Mouse (Mus musculus): ENCODE measurements around the gene Ell3. TPM values are rescaled to one million over a fixed set of nuclear protein-coding genes. Genes with fewer than 3 reads are reported as not detected.
"Not testable (repeated sequence)": the region's sequence is repeated elsewhere in the genome, so short reads cannot be mapped to it uniquely, and the experiment has no call there.

Gene Ell3
- 3.2 and 6.0 TPM in 2 replicates for total RNA-seq (2014; rRNA removed)
- polyA plus RNA-seq (2012; rRNA removed): 1.9 and 2.2 TPM in 2 replicates

DNA sequence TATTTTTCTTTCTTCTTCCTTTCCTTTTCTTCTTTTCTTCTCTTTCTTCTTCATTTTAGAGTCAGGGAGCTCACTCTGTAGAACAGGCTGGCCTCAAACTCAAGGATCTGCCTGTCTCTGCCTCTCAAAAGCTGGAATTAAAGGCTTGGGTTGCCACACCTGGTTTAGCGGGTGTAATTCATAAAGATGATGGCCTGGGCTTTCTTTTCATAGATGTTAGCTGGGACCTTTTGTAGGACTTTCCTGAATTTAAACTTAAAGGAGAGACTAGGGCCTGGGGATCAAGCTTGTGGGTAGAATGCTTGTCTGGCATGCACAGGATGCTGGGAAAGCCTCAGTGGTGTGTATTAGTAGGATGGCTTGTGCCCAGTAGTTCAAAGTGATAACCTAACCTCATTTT is at the start of gene Ell3:
Ell3 (minus strand) TSS at position 101 of the 400 bp plus-strand sequence.
- WGBS: 100% methylated on average over 1 of the region's 1 CpGs
- Histone ChIP-seq H3K36me3 (ENCODE audit: control insufficient read depth, insufficient read depth, low read length) (peaks cover 2% of the 10 kb centered on the region; the same call in 1 of the 2 replicates), H3K4me1 (ENCODE audit: control insufficient read depth, insufficient read depth, low read length) (peaks cover 12% of the 10 kb centered on the region), H3K27ac (replicated peaks; ENCODE audit: insufficient read depth, low read depth, low read length) (no peak within 1 kb of the TSS), H3K27me3 (ENCODE audit: control insufficient read depth, insufficient read depth, low read length) (no peaks in the 10 kb centered on the region), H3K9ac (ENCODE audit: low read depth, low read length) (no peak within 1 kb of the TSS), H3K79me2 (ENCODE audit: control insufficient read depth, insufficient read depth, low read length) (no peaks in the 10 kb centered on the region), H3K4me3 (ENCODE audit: insufficient read depth, low read depth, low read length) (no peak within 1 kb of the TSS)
- DNase-seq (ENCODE audit: extremely low read depth, low read depth, low spot score): no peak
- TF ChIP-seq CTCF (IDR thresholded peaks at IDR 0.05; ENCODE audit: low read depth, low read length): no peak
- TF ChIP-seq POLR2A (IDR thresholded peaks at IDR 0.05; ENCODE audit: extremely low read depth, insufficient read depth, low read length): no peak

DNA sequence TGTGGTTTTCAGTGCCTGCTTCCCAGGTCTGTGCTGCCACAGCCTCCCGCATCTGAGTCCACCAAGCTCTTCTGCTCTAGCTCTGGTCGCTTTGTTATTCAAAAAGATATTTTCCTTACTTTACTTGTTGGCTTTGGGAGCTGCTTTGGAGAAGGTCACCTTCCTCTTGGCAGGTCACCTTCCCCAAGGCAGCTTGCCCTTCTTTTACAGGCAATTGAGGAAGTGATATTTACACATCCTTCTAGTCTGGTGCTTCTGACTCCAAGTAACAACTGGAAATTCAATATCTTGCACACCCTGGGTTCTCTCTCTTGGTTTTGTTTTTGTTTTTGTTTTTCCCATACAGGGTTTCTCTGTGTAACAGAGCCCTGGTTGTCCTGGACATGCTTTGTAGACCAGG is 40.3 kb upstream of the Ell3 start:
- H3K79me2 ChIP-seq (ENCODE audit: control insufficient read depth, insufficient read depth, low read length); H3K36me3 ChIP-seq (ENCODE audit: control insufficient read depth, insufficient read depth, low read length); DNase-seq (ENCODE audit: extremely low read depth, low read depth, low spot score); H3K27me3 ChIP-seq (ENCODE audit: control insufficient read depth, insufficient read depth, low read length); H3K27ac ChIP-seq (replicated peaks; ENCODE audit: insufficient read depth, low read depth, low read length); H3K9ac ChIP-seq (ENCODE audit: low read depth, low read length); H3K4me3 ChIP-seq (ENCODE audit: insufficient read depth, low read depth, low read length); H3K4me1 ChIP-seq (ENCODE audit: control insufficient read depth, insufficient read depth, low read length): not testable (repeated sequence)
- 82% methylated on average over 2 of the region's 2 CpGs for WGBS

DNA sequence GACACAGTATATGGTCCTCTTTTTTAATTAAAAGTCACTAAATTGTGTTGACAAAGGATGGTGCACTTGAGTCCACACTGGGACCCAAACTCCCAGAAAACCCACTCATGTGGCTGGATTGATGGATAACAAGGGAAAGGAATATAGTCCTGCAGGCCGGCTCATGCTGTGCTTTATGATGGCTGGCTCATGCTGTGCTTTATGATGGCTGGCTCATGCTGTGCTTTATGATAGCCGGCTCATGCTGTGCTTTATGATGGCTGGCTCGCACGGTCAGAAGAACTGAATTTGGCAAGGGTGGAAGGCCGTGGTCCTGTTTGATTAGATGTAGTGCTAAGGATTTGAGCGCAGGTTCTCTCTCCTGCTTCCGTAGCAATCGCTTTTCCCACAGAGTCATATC is 39.5 kb upstream of the Ell3 start:
- Histone ChIP-seq H3K4me1 (ENCODE audit: control insufficient read depth, insufficient read depth, low read length) (no peaks in the 10 kb centered on the region), H3K27me3 (ENCODE audit: control insufficient read depth, insufficient read depth, low read length) (no peaks in the 10 kb centered on the region), H3K9ac (ENCODE audit: low read depth, low read length) (no peak overlapping the region), H3K4me3 (ENCODE audit: insufficient read depth, low read depth, low read length) (no peak overlapping the region), H3K79me2 (ENCODE audit: control insufficient read depth, insufficient read depth, low read length) (no peaks in the 10 kb centered on the region), H3K27ac (replicated peaks; ENCODE audit: insufficient read depth, low read depth, low read length) (no peak overlapping the region), H3K36me3 (ENCODE audit: control insufficient read depth, insufficient read depth, low read length) (no peaks in the 10 kb centered on the region)
- 82% methylated on average over 8 of the region's 8 CpGs for WGBS
- TF ChIP-seq POLR2A (IDR thresholded peaks at IDR 0.05; ENCODE audit: extremely low read depth, insufficient read depth, low read length) (no peak), CTCF (IDR thresholded peaks at IDR 0.05; ENCODE audit: low read depth, low read length) (no peak)
- no peak for DNase-seq (ENCODE audit: extremely low read depth, low read depth, low spot score)

DNA sequence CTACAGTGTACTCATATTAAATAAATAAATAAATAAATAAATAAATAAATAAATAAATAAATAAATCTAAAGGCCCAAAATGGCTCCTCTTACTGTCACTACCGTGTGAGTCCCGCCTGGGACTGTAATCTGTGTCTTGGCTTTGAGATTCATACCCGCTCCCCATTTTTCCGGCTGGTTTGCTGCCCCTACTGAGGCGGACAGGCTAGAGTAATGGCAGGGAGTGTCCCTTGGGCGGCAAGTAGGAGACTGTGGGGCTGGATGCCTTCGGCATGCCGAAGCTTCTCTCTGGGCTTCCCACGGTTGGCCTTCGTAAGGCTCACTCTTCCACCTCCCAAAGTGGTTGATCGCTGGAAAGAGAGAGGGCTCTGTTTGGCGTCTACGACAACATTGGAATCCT is 36.8 kb upstream of the Ell3 start:
- not testable (repeated sequence) for H3K4me3 ChIP-seq (ENCODE audit: insufficient read depth, low read depth, low read length); H3K27me3 ChIP-seq (ENCODE audit: control insufficient read depth, insufficient read depth, low read length); H3K79me2 ChIP-seq (ENCODE audit: control insufficient read depth, insufficient read depth, low read length); H3K4me1 ChIP-seq (ENCODE audit: control insufficient read depth, insufficient read depth, low read length); H3K36me3 ChIP-seq (ENCODE audit: control insufficient read depth, insufficient read depth, low read length); H3K9ac ChIP-seq (ENCODE audit: low read depth, low read length); DNase-seq (ENCODE audit: extremely low read depth, low read depth, low spot score); H3K27ac ChIP-seq (replicated peaks; ENCODE audit: insufficient read depth, low read depth, low read length)
- 82% methylated on average over 13 of the region's 13 CpGs for WGBS

DNA sequence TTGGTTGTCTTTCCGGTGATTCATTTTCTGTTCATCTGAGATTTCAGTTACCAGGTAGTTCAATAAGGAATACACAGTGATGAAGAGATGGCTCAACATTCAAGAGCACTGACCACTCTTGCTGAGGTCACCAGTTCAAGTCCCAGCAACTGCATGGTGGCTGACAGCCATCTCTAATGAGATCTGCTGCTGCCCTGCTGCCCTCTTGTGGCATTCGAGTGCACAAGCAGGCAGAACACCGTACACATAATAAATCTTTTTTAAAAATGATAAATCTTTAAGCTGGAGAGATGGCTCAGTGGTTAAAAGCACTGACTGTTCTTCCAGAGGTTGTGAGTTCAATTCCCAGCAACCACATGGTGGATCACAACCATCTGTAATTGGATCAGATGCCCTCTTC is 36.4 kb upstream of the Ell3 start:
- H3K27ac ChIP-seq (replicated peaks; ENCODE audit: insufficient read depth, low read depth, low read length): no peak overlapping the region
- H3K9ac ChIP-seq (ENCODE audit: low read depth, low read length): no peak overlapping the region
- TF ChIP-seq CTCF (IDR thresholded peaks at IDR 0.05; ENCODE audit: low read depth, low read length) (peak; percentile 90), POLR2A (IDR thresholded peaks at IDR 0.05; ENCODE audit: extremely low read depth, insufficient read depth, low read length) (no peak)
- no peaks in the 10 kb centered on the region for H3K79me2 ChIP-seq (ENCODE audit: control insufficient read depth, insufficient read depth, low read length)
- H3K36me3 ChIP-seq (ENCODE audit: control insufficient read depth, insufficient read depth, low read length): no peaks in the 10 kb centered on the region
- DNase-seq (ENCODE audit: extremely low read depth, low read depth, low spot score): peak; percentile 45
- no peak overlapping the region for H3K4me3 ChIP-seq (ENCODE audit: insufficient read depth, low read depth, low read length)
- no peaks in the 10 kb centered on the region for H3K4me1 ChIP-seq (ENCODE audit: control insufficient read depth, insufficient read depth, low read length)
- WGBS: 54% methylated on average over 3 of the region's 3 CpGs
- no peaks in the 10 kb centered on the region for H3K27me3 ChIP-seq (ENCODE audit: control insufficient read depth, insufficient read depth, low read length)

DNA sequence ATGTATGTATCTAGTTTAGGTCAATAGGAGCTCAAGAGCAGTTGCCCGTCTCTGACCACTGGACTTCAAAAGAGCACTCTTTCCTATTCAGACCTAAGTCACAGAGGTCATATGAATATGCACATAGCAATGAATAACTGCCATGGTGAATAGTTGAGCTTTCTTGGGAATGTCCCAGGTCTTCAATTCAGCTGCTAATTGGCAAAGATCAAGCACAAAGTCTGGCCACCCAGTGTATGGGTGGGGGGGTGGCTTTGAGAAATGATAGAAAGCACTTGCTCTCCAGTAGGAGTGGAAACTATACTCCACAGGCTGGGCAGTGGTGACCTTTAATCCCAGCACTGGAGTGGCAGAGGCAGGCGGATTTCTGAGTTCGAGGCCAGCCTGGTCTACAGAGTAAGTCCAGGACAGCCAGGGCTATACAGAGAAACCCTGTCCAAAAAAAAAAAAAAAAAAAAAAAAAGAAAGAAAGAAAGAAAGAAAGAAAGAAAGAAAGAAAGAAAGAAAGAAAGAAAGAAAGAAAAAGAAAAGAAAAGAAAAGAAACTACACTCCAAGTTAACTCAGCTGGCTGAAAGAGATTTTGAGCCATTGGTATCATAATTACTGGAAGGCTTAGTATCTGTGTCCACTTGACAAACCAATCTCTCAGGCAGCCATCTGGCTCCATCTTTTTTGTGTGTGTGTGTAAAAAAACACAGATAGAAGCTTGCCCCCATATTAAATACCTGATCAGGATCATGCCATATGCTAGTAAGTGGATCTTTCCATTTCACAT is 33.6 kb upstream of the Ell3 start:
- no peak for DNase-seq (ENCODE audit: extremely low read depth, low read depth, low spot score)
- no peak overlapping the region for H3K9ac ChIP-seq (ENCODE audit: low read depth, low read length)
- H3K27me3 ChIP-seq (ENCODE audit: control insufficient read depth, insufficient read depth, low read length): no peaks in the 10 kb centered on the region
- no peaks in the 10 kb centered on the region for H3K79me2 ChIP-seq (ENCODE audit: control insufficient read depth, insufficient read depth, low read length)
- TF ChIP-seq POLR2A (IDR thresholded peaks at IDR 0.05; ENCODE audit: extremely low read depth, insufficient read depth, low read length) (no peak), CTCF (IDR thresholded peaks at IDR 0.05; ENCODE audit: low read depth, low read length) (no peak)
- no peak overlapping the region for H3K27ac ChIP-seq (replicated peaks; ENCODE audit: insufficient read depth, low read depth, low read length)
- no peak overlapping the region for H3K4me3 ChIP-seq (ENCODE audit: insufficient read depth, low read depth, low read length)
- H3K4me1 ChIP-seq (ENCODE audit: control insufficient read depth, insufficient read depth, low read length): no peaks in the 10 kb centered on the region; the same call in 1 of the 2 replicates
- WGBS: 90% methylated on average over 3 of the region's 3 CpGs
- H3K36me3 ChIP-seq (ENCODE audit: control insufficient read depth, insufficient read depth, low read length): no peaks in the 10 kb centered on the region

DNA sequence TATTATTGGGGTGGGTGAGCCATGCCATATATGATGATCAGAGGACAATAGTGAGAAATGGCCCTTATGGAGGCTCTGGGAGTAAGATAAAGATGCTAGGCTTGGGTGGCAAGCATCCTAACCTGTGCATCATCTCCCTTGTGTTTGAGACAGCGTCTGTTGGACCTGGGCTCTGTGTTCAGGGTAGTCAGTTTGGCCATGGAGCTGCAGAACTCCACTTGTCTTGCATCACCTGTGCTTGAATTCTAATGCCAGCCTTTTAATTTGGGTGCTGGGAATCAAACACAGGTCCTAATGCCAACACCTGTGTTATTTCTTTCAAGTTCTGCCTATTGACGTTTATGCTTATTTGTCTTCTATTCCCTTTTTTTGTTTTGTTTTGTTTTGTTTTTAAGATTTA is 31.2 kb upstream of the Ell3 start:
- not testable (repeated sequence) for H3K36me3 ChIP-seq (ENCODE audit: control insufficient read depth, insufficient read depth, low read length); H3K4me3 ChIP-seq (ENCODE audit: insufficient read depth, low read depth, low read length); H3K27me3 ChIP-seq (ENCODE audit: control insufficient read depth, insufficient read depth, low read length); H3K79me2 ChIP-seq (ENCODE audit: control insufficient read depth, insufficient read depth, low read length); H3K4me1 ChIP-seq (ENCODE audit: control insufficient read depth, insufficient read depth, low read length); H3K27ac ChIP-seq (replicated peaks; ENCODE audit: insufficient read depth, low read depth, low read length); H3K9ac ChIP-seq (ENCODE audit: low read depth, low read length); DNase-seq (ENCODE audit: extremely low read depth, low read depth, low spot score)
- WGBS: 100% methylated on average over 2 of the region's 2 CpGs

All from liver, adult 2 months (tissue).